Mouse (Mus musculus) heart, adult 9 months (tissue): ENCODE measurements around the gene Atp5mpl.

Source experiments
- DNase-seq, 2 experiments: peaks; one replicate each; pipeline ENCODE4 v3.0.0; 2022; ENCODE audit warnings: low spot score in 2 of 2

The Atp5mpl gene

GRCm38 (mm10) chr12:111912802-111913201, 54.0 kb downstream of the Atp5mpl start:
- DNase-seq: no peak

GRCm38 (mm10) chr12:111911796-111912195, 55.0 kb downstream of the Atp5mpl start:
- DNase-seq: no peak
